Mouse (Mus musculus) hindbrain, embryonic 13.5 days (tissue): ENCODE data around the gene Ankrd34c. TPM values are rescaled to one million over a fixed set of nuclear protein-coding genes. Genes with fewer than 3 reads are reported as not detected.

Source experiments
- ATAC-seq: fragments of 200-750 bp; cut with Nextera tagmentation; 2 replicates; pipeline ENCODE4 v1.8.0; 2017; ENCODE audit warnings: moderate TSS enrichment; ENCODE audit not compliant: low FRiP score
- H3K27ac ChIP-seq: fragments of 300-500 bp; sonication (generic); 2 replicates; pipeline ENCODE4 v1.5.1; 2015; ENCODE audit warnings: inconsistent platforms, mild to moderate bottlenecking, moderate library complexity
- H3K27me3 ChIP-seq: fragments of 300-500 bp; sonication (generic); 2 replicates; pipeline ENCODE4 v1.6.1; 2015; ENCODE audit warnings: mild to moderate bottlenecking, inconsistent platforms
- H3K36me3 ChIP-seq: fragments of 300-500 bp; sonication (generic); 2 replicates; pipeline ENCODE4 v1.6.1; 2015; ENCODE audit warnings: mild to moderate bottlenecking, inconsistent platforms
- H3K4me1 ChIP-seq: fragments of 300-500 bp; sonication (generic); replicated peaks from 2 replicates; pipeline ENCODE4 v1.6.1; 2015; ENCODE audit warnings: inconsistent platforms
- H3K4me2 ChIP-seq: fragments of 300-500 bp; sonication (generic); 2 replicates; pipeline ENCODE4 v1.6.1; 2015; ENCODE audit warnings: inconsistent platforms, mild to moderate bottlenecking, moderate library complexity
- H3K4me3 ChIP-seq: fragments of 300-500 bp; sonication (generic); 2 replicates; pipeline ENCODE4 v1.5.1; 2015; ENCODE audit warnings: mild to moderate bottlenecking, inconsistent platforms
- H3K9ac ChIP-seq: fragments of 300-500 bp; sonication (generic); 2 replicates; pipeline ENCODE4 v1.6.1; 2015; ENCODE audit warnings: mild to moderate bottlenecking, inconsistent platforms
- H3K9me3 ChIP-seq: fragments of 300-500 bp; sonication (generic); 2 replicates; pipeline ENCODE4 v1.6.1; 2016; ENCODE audit warnings: inconsistent platforms
- WGBS: fragments of 180-500 bp; shearing (Covaris S2); methylation state at CpG from one replicate; pipeline ENCODE4 v1.1.7; 2015; 5-methylcytosine and 5-hydroxymethylcytosine counted together
- polyA plus RNA-seq: library from polyadenylated mRNA; unstranded; fragments of >200 nt; fragmentation: Nextera tagmentation; extraction: Ambion mirVana; gene quantifications from 2 replicates; pipeline ENCODE4 v1.2.1, GENCODE M21; 2015

Ankrd34c gene
- polyA plus RNA-seq, result 0.12 and 0.14 TPM in 2 replicates

GRCm38 (mm10) chr9:89738295-89738694 lies at the start of gene Ankrd34c:
TSS of gene Ankrd34c (minus strand) at chr9:89738475.
- H3K4me2 ChIP-seq, result peak within 1 kb of the TSS; percentile 47
- no peaks in the 10 kb centered on the region for H3K36me3 ChIP-seq
- H3K4me1 ChIP-seq, result peaks cover 15% of the 10 kb centered on the region
- ATAC-seq, result peak; percentile 57; the same call in 1 of the 2 replicates
- H3K27me3 ChIP-seq, result peaks cover 28% of the 10 kb centered on the region
- no peak within 1 kb of the TSS for H3K9ac ChIP-seq
- WGBS, result 5% methylated on average over 8 of the region's 8 CpGs
- peak within 1 kb of the TSS; percentile 16 for H3K4me3 ChIP-seq
- H3K27ac ChIP-seq, result no peak within 1 kb of the TSS
- H3K9me3 ChIP-seq, result no peaks in the 10 kb centered on the region

- ATAC-seq, result no peak
- no peak overlapping the region for H3K9ac ChIP-seq
- H3K36me3 ChIP-seq, result no peaks in the 10 kb centered on the region
- 56% methylated on average over 4 of the region's 4 CpGs for WGBS
- 0 out of 2 replicates have a peak, but pooled peaks cover 4% of the 10 kb centered on the region for H3K4me1 ChIP-seq
- no peak overlapping the region for H3K4me2 ChIP-seq
- no peaks in the 10 kb centered on the region for H3K9me3 ChIP-seq
- H3K27ac ChIP-seq, result no peak overlapping the region
- no peak overlapping the region for H3K4me3 ChIP-seq
- no peaks in the 10 kb centered on the region for H3K27me3 ChIP-seq
These were observed 49.3 kb upstream of the Ankrd34c start for GRCm38 (mm10) chr9:89787532-89787931.

GRCm38 (mm10) chr9:89781395-89781927 lies 43.2 kb upstream of the Ankrd34c start:
- no peaks in the 10 kb centered on the region for H3K27me3 ChIP-seq
- H3K27ac ChIP-seq, result no peak overlapping the region
- ATAC-seq, result peak; percentile 71; the same call in 1 of the 2 replicates
- no peaks in the 10 kb centered on the region for H3K9me3 ChIP-seq
- H3K4me3 ChIP-seq, result no peak overlapping the region
- no peak overlapping the region for H3K9ac ChIP-seq
- H3K4me2 ChIP-seq, result no peak overlapping the region
- no peaks in the 10 kb centered on the region for H3K36me3 ChIP-seq
- H3K4me1 ChIP-seq, result peaks cover 3% of the 10 kb centered on the region; the same call in 1 of the 2 replicates

- no peaks in the 10 kb centered on the region for H3K27me3 ChIP-seq
- H3K9me3 ChIP-seq, result no peaks in the 10 kb centered on the region
- 100% methylated on average over 1 of the region's 1 CpGs for WGBS
- no peak overlapping the region for H3K27ac ChIP-seq
- H3K36me3 ChIP-seq, result no peaks in the 10 kb centered on the region
- H3K4me1 ChIP-seq, result peaks cover 3% of the 10 kb centered on the region; the same call in 1 of the 2 replicates
- no peak for ATAC-seq
- H3K4me2 ChIP-seq, result no peak overlapping the region
- no peak overlapping the region for H3K4me3 ChIP-seq
- no peak overlapping the region for H3K9ac ChIP-seq
These were observed 41.0 kb upstream of the Ankrd34c start for GRCm38 (mm10) chr9:89779237-89779636.

- ATAC-seq, result no peak
- 43% methylated on average over 1 of the region's 1 CpGs for WGBS
- H3K4me2 ChIP-seq, result no peak overlapping the region
These were observed 32.9 kb upstream of the Ankrd34c start for GRCm38 (mm10) chr9:89771153-89771552.

GRCm38 (mm10) chr9:89762017-89762416 lies 23.7 kb upstream of the Ankrd34c start:
- no peak overlapping the region for H3K9ac ChIP-seq
- no peak overlapping the region for H3K4me3 ChIP-seq
- no peaks in the 10 kb centered on the region for H3K36me3 ChIP-seq
- no peak overlapping the region for H3K4me2 ChIP-seq
- no peaks in the 10 kb centered on the region for H3K4me1 ChIP-seq
- no peak for ATAC-seq
- WGBS, result 21% methylated on average over 1 of the region's 1 CpGs
- H3K27ac ChIP-seq, result no peak overlapping the region
- no peaks in the 10 kb centered on the region for H3K9me3 ChIP-seq
- no peaks in the 10 kb centered on the region for H3K27me3 ChIP-seq

More at GRCm38 (mm10) chr9:89771153-89771552, 32.9 kb upstream of the Ankrd34c start:
- no peaks in the 10 kb centered on the region for H3K9me3 ChIP-seq
- no peak overlapping the region for H3K27ac ChIP-seq
- H3K9ac ChIP-seq, result no peak overlapping the region
- peaks cover 3% of the 10 kb centered on the region; the same call in 1 of the 2 replicates for H3K4me1 ChIP-seq
- no peaks in the 10 kb centered on the region for H3K36me3 ChIP-seq
- H3K27me3 ChIP-seq, result no peaks in the 10 kb centered on the region
- no peak overlapping the region for H3K4me3 ChIP-seq

- no peak overlapping the region for H3K4me2 ChIP-seq
- H3K4me1 ChIP-seq, result no peaks in the 10 kb centered on the region
- 91% methylated on average over 1 of the region's 1 CpGs for WGBS
- H3K27ac ChIP-seq, result no peak overlapping the region
- no peak overlapping the region for H3K9ac ChIP-seq
- ATAC-seq, result no peak
- H3K27me3 ChIP-seq, result no peaks in the 10 kb centered on the region
- no peaks in the 10 kb centered on the region for H3K36me3 ChIP-seq
- H3K9me3 ChIP-seq, result no peaks in the 10 kb centered on the region
- H3K4me3 ChIP-seq, result no peak overlapping the region
These were observed 20.3 kb upstream of the Ankrd34c start for GRCm38 (mm10) chr9:89758569-89758968.

GRCm38 (mm10) chr9:89758139-89758538 lies 19.9 kb upstream of the Ankrd34c start:
- H3K9ac ChIP-seq, result no peak overlapping the region
- WGBS, result 89% methylated on average over 1 of the region's 1 CpGs
- H3K36me3 ChIP-seq, result no peaks in the 10 kb centered on the region
- no peaks in the 10 kb centered on the region for H3K27me3 ChIP-seq
- H3K9me3 ChIP-seq, result no peaks in the 10 kb centered on the region
- H3K27ac ChIP-seq, result no peak overlapping the region
- H3K4me3 ChIP-seq, result no peak overlapping the region
- no peak for ATAC-seq
- no peaks in the 10 kb centered on the region for H3K4me1 ChIP-seq
- no peak overlapping the region for H3K4me2 ChIP-seq

GRCm38 (mm10) chr9:89757571-89757970 lies 19.3 kb upstream of the Ankrd34c start:
- ATAC-seq, result no peak
- H3K4me1 ChIP-seq, result no peaks in the 10 kb centered on the region
- H3K9ac ChIP-seq, result no peak overlapping the region
- no peak overlapping the region for H3K27ac ChIP-seq
- no peaks in the 10 kb centered on the region for H3K9me3 ChIP-seq
- no peak overlapping the region for H3K4me3 ChIP-seq
- WGBS, result 45% methylated on average over 4 of the region's 4 CpGs
- no peaks in the 10 kb centered on the region for H3K27me3 ChIP-seq
- no peak overlapping the region for H3K4me2 ChIP-seq
- no peaks in the 10 kb centered on the region for H3K36me3 ChIP-seq

GRCm38 (mm10) chr9:89740041-89740440 lies 1.8 kb upstream of the Ankrd34c start:
- Histone ChIP-seq H3K36me3 (no peaks in the 10 kb centered on the region), H3K27ac (no peak overlapping the region), H3K4me3 (no peak overlapping the region), H3K9me3 (no peaks in the 10 kb centered on the region), H3K4me2 (no peak overlapping the region), H3K27me3 (peaks cover 28% of the 10 kb centered on the region), H3K4me1 (peaks cover 15% of the 10 kb centered on the region), H3K9ac (no peak overlapping the region)
- ATAC-seq, result no peak

GRCm38 (mm10) chr9:89737888-89738287 lies 387 bp downstream of the Ankrd34c start:
- H3K4me3 ChIP-seq, result peak overlapping the region; percentile 16
- no peaks in the 10 kb centered on the region for H3K9me3 ChIP-seq
- peak overlapping the region; percentile 47 for H3K4me2 ChIP-seq
- peaks cover 28% of the 10 kb centered on the region for H3K27me3 ChIP-seq
- ATAC-seq, result no peak
- H3K27ac ChIP-seq, result no peak overlapping the region
- H3K36me3 ChIP-seq, result no peaks in the 10 kb centered on the region
- H3K4me1 ChIP-seq, result peaks cover 15% of the 10 kb centered on the region
- H3K9ac ChIP-seq, result no peak overlapping the region
- WGBS, result 7% methylated on average over 6 of the region's 6 CpGs

- Histone ChIP-seq H3K9me3 (no peaks in the 10 kb centered on the region), H3K36me3 (no peaks in the 10 kb centered on the region), H3K9ac (no peak overlapping the region), H3K27ac (no peak overlapping the region), H3K4me1 (peaks cover 15% of the 10 kb centered on the region), H3K4me2 (peak overlapping the region; percentile 47), H3K27me3 (peaks cover 28% of the 10 kb centered on the region), H3K4me3 (peak overlapping the region; percentile 16)
- 0 out of 2 replicates have a peak, but pooled peaks have one; percentile 36 for ATAC-seq
- WGBS, result 8% methylated on average over 20 of the region's 20 CpGs
These were observed 1.2 kb downstream of the Ankrd34c start for GRCm38 (mm10) chr9:89736932-89737705.

GRCm38 (mm10) chr9:89706906-89707305 lies 31.4 kb downstream of the Ankrd34c start:
- no peak for ATAC-seq
- no peaks in the 10 kb centered on the region for H3K27me3 ChIP-seq
- no peak overlapping the region for H3K9ac ChIP-seq
- 27% methylated on average over 4 of the region's 4 CpGs for WGBS
- no peak overlapping the region for H3K4me3 ChIP-seq
- no peak overlapping the region for H3K4me2 ChIP-seq
- peaks cover 8% of the 10 kb centered on the region for H3K4me1 ChIP-seq
- no peak overlapping the region for H3K27ac ChIP-seq
- no peaks in the 10 kb centered on the region for H3K9me3 ChIP-seq
- H3K36me3 ChIP-seq, result peaks cover under 1% of the 10 kb centered on the region; the same call in 1 of the 2 replicates
